Mouse (Mus musculus) midbrain, embryonic 16.5 days (tissue): ENCODE data around the gene Ccdc194. TPM values are rescaled to one million over a fixed set of nuclear protein-coding genes. Genes with fewer than 3 reads are reported as not detected.

Experiments used
- ATAC-seq: fragments of 200-750 bp; cut with Nextera tagmentation; 2 replicates; pipeline ENCODE4 v1.8.0; 2017; ENCODE audit warnings: moderate TSS enrichment
- H3K27ac ChIP-seq: fragments of 300-500 bp; sonication (generic); 2 replicates; pipeline ENCODE4 v1.5.1; 2014; ENCODE audit warnings: mild to moderate bottlenecking, low read length, mixed read lengths
- H3K27me3 ChIP-seq: fragments of 300-500 bp; sonication (generic); 2 replicates; pipeline ENCODE4 v1.6.1; 2014; ENCODE audit warnings: low read depth, low read length, mixed read lengths; ENCODE audit not compliant: control insufficient read depth, insufficient read depth
- H3K36me3 ChIP-seq: fragments of 300-500 bp; sonication (generic); 2 replicates; pipeline ENCODE4 v1.6.1; 2014; ENCODE audit warnings: mild to moderate bottlenecking, low read length, moderate library complexity, mixed read lengths; ENCODE audit not compliant: control insufficient read depth, insufficient read depth
- H3K4me1 ChIP-seq: fragments of 300-500 bp; sonication (generic); 2 replicates; pipeline ENCODE4 v1.6.1; 2014; ENCODE audit warnings: mild to moderate bottlenecking, low read length, mixed read lengths; ENCODE audit not compliant: control insufficient read depth, insufficient read depth
- H3K4me2 ChIP-seq: fragments of 300-500 bp; sonication (generic); 2 replicates; pipeline ENCODE4 v1.6.1; 2014; ENCODE audit warnings: mild to moderate bottlenecking, low read length, mixed read lengths
- H3K4me3 ChIP-seq: fragments of 300-500 bp; sonication (generic); 2 replicates; pipeline ENCODE4 v1.5.1; 2014; ENCODE audit warnings: low read depth, mild to moderate bottlenecking, low read length, moderate library complexity, mixed read lengths
- H3K9ac ChIP-seq: fragments of 300-500 bp; sonication (generic); 2 replicates; pipeline ENCODE4 v1.6.1; 2014; ENCODE audit warnings: low read depth, low read length, mixed read lengths
- H3K9me3 ChIP-seq: fragments of 300-500 bp; sonication (generic); replicated peaks from 2 replicates; pipeline ENCODE4 v1.6.1; 2014; ENCODE audit warnings: mild to moderate bottlenecking, low read length, mixed read lengths; ENCODE audit not compliant: control insufficient read depth, poor library complexity, severe bottlenecking
- WGBS: fragments of 180-500 bp; shearing (Covaris S2); extraction: QIAGEN DNeasy Blood & Tissue Kit; methylation state at CpG from one replicate; pipeline ENCODE4 v1.1.7; 2014; 5-methylcytosine and 5-hydroxymethylcytosine counted together
- polyA plus RNA-seq: library from polyadenylated mRNA; unstranded; fragments of >200 nt; fragmentation: Nextera tagmentation; extraction: Ambion mirVana; gene quantifications from 2 replicates; pipeline ENCODE4 v1.2.1, GENCODE M21; 2015

Gene Ccdc194
- 0.11 TPM in 1 of 2 replicates, not detected in the other for polyA plus RNA-seq

GRCm38 (mm10) chr8:71525226-71526050, at the start of gene Ccdc194:
Gene Ccdc194 (minus strand): TSS chr8:71525711.
- peaks cover 22% of the 10 kb centered on the region for H3K27me3 ChIP-seq
- peaks cover 3% of the 10 kb centered on the region; the same call in 1 of the 2 replicates for H3K4me1 ChIP-seq
- H3K4me2 ChIP-seq, result peak within 1 kb of the TSS; percentile 14; the same call in 1 of the 2 replicates
- no peak within 1 kb of the TSS for H3K9ac ChIP-seq
- H3K27ac ChIP-seq, result no peak within 1 kb of the TSS
- H3K9me3 ChIP-seq, result no peaks in the 10 kb centered on the region
- 8% methylated on average over 41 of the region's 46 CpGs for WGBS
- no peaks in the 10 kb centered on the region for H3K36me3 ChIP-seq
- H3K4me3 ChIP-seq, result no peak within 1 kb of the TSS
- no peak for ATAC-seq

- no peak overlapping the region for H3K27ac ChIP-seq
- H3K27me3 ChIP-seq, result no peaks in the 10 kb centered on the region
- H3K9me3 ChIP-seq, result no peaks in the 10 kb centered on the region
- ATAC-seq, result no peak
- WGBS, result 91% methylated on average over 1 of the region's 1 CpGs
- H3K4me2 ChIP-seq, result no peak overlapping the region
- H3K36me3 ChIP-seq, result 0 out of 2 replicates have a peak, but pooled peaks cover 2% of the 10 kb centered on the region
- no peak overlapping the region for H3K4me3 ChIP-seq
- peaks cover 19% of the 10 kb centered on the region for H3K4me1 ChIP-seq
- H3K9ac ChIP-seq, result no peak overlapping the region
These were observed 49.5 kb upstream of the Ccdc194 start for GRCm38 (mm10) chr8:71575020-71575419.

- 76% methylated on average over 7 of the region's 7 CpGs for WGBS
- no peak for ATAC-seq
- H3K9ac ChIP-seq, result no peak overlapping the region
These were observed 48.9 kb upstream of the Ccdc194 start for GRCm38 (mm10) chr8:71574426-71574825.

GRCm38 (mm10) chr8:71572847-71573633, 47.5 kb upstream of the Ccdc194 start:
- Histone ChIP-seq H3K4me1 (peaks cover 19% of the 10 kb centered on the region), H3K9ac (0 out of 2 replicates have a peak overlapping the region, but pooled peaks have one; percentile 34), H3K4me3 (no peak overlapping the region), H3K36me3 (no peaks in the 10 kb centered on the region), H3K4me2 (peak overlapping the region; percentile 1; the same call in 1 of the 2 replicates), H3K9me3 (no peaks in the 10 kb centered on the region), H3K27me3 (no peaks in the 10 kb centered on the region), H3K27ac (peak overlapping the region; percentile 51)
- no peak for ATAC-seq
- 71% methylated on average over 9 of the region's 9 CpGs for WGBS

More at GRCm38 (mm10) chr8:71574426-71574825, 48.9 kb upstream of the Ccdc194 start:
- no peak overlapping the region for H3K27ac ChIP-seq
- H3K4me3 ChIP-seq, result no peak overlapping the region
- 0 out of 2 replicates have a peak, but pooled peaks cover under 1% of the 10 kb centered on the region for H3K36me3 ChIP-seq
- no peaks in the 10 kb centered on the region for H3K9me3 ChIP-seq
- H3K4me1 ChIP-seq, result peaks cover 19% of the 10 kb centered on the region
- H3K27me3 ChIP-seq, result no peaks in the 10 kb centered on the region
- H3K4me2 ChIP-seq, result no peak overlapping the region

- no peak for ATAC-seq
- H3K36me3 ChIP-seq, result no peaks in the 10 kb centered on the region
- 96% methylated on average over 2 of the region's 2 CpGs for WGBS
These were observed 46.6 kb upstream of the Ccdc194 start for GRCm38 (mm10) chr8:71572077-71572476.

GRCm38 (mm10) chr8:71570291-71570954, 44.9 kb upstream of the Ccdc194 start:
- ATAC-seq, result peak; percentile 90
- H3K4me1 ChIP-seq, result peaks cover 19% of the 10 kb centered on the region
- peak overlapping the region; percentile 73 for H3K4me3 ChIP-seq
- H3K4me2 ChIP-seq, result peak overlapping the region; percentile 62
- H3K9ac ChIP-seq, result peak overlapping the region; percentile 75
- H3K9me3 ChIP-seq, result no peaks in the 10 kb centered on the region
- no peaks in the 10 kb centered on the region for H3K36me3 ChIP-seq
- under 1% methylated on average over 41 of the region's 41 CpGs for WGBS
- peaks cover 5% of the 10 kb centered on the region; the same call in 1 of the 2 replicates for H3K27me3 ChIP-seq
- H3K27ac ChIP-seq, result peak overlapping the region; percentile 90

More at GRCm38 (mm10) chr8:71572077-71572476, 46.6 kb upstream of the Ccdc194 start:
- Histone ChIP-seq H3K27me3 (0 out of 2 replicates have a peak, but pooled peaks cover 3% of the 10 kb centered on the region), H3K4me3 (no peak overlapping the region), H3K4me1 (peaks cover 19% of the 10 kb centered on the region), H3K27ac (peak overlapping the region; percentile 51), H3K4me2 (no peak overlapping the region; the same call in 1 of the 2 replicates), H3K9me3 (no peaks in the 10 kb centered on the region), H3K9ac (no peak overlapping the region)

GRCm38 (mm10) chr8:71569366-71570290, 44.1 kb upstream of the Ccdc194 start:
- peak overlapping the region; percentile 62 for H3K4me2 ChIP-seq
- under 1% methylated on average over 51 of the region's 51 CpGs for WGBS
- H3K36me3 ChIP-seq, result no peaks in the 10 kb centered on the region
- H3K27ac ChIP-seq, result peak overlapping the region; percentile 90
- peaks cover 7% of the 10 kb centered on the region; the same call in 1 of the 2 replicates for H3K27me3 ChIP-seq
- H3K9me3 ChIP-seq, result no peaks in the 10 kb centered on the region
- H3K9ac ChIP-seq, result peak overlapping the region; percentile 75
- peak; percentile 85 for ATAC-seq
- peaks cover 19% of the 10 kb centered on the region for H3K4me1 ChIP-seq
- H3K4me3 ChIP-seq, result peak overlapping the region; percentile 73
